Mouse (Mus musculus): ENCODE results near the gene Ugt1a6b. TPM values are rescaled to one million over a fixed set of nuclear protein-coding genes. Genes with fewer than 3 reads are reported as not detected.
"Not testable (repeated sequence)": the region's sequence is repeated elsewhere in the genome, so short reads cannot be mapped to it uniquely, and the experiment has no call there.

The Ugt1a6b gene
- total and polyA plus RNA-seq, 3 experiments, result 4.8 to 9.5 (median 6.5) TPM

DNA sequence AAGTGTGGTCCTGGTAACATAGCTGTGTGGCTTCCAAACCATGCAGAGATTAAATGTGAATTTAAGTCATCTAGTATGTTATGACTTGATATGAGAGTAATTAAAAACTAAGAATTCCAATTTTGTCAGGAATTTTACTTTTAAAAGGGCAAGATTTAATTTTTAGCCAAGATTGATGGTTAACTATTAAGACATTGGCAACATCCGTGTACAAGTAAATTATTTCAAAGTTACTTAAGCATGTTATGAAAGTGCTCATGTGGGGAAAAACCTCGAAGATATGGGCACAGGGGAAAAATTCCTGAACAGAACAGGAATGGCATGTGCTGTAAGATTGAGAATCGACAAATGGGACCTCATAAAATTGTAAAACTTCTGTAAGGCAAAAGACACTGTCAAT, 94.4 kb downstream of the Ugt1a6b start:
- no peak for DNase-seq

- no peak for DNase-seq
These were observed 96.9 kb downstream of the Ugt1a6b start for GRCm38 (mm10) chr1:88199996-88200395.

GRCm38 (mm10) chr1:88200456-88200855, 97.4 kb downstream of the Ugt1a6b start, which contains the start of gene Ugt1a2:
Ugt1a2 (plus strand) TSS chr1:88200601.
- DNase-seq, result no peak

- DNase-seq, result peak; percentile 90
These were observed 102.4 kb downstream of the Ugt1a6b start, which contains the start of gene Dnajb3 for GRCm38 (mm10) chr1:88205294-88205922. Dnajb3 (minus strand) TSS chr1:88205782.

DNA sequence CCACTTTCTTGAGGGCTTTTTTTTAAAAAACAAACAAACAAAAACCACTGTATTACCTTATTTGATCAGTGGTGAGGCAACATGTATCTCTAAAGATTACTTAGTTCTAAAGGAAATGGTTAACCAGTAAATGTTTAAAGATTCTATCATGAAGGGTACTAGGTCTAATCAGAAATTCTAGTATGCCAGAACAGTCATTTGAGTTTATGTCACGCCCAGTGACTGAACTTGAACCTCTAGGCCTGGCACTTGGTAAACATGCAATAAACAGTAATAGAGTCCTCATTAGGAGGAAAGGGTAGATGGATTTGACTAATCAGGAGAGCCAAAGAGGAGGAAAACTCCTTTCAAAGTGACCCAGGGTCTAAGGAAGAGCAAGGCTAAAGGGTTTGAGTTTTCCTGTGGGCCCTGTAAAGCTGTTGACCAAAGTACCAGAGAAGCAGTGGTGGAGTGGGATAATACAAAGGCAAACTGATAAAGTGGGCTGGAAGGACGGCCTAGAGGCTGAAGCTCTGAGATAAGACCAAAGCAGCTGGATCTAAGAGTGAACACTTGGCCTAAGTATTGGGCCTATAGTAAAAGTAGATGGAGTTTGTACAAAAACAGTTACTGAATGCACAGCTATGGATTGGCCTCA, 103.9 kb downstream of the Ugt1a6b start:
- DNase-seq, result no peak

GRCm38 (mm10) chr1:88211812-88212211, 108.8 kb downstream of the Ugt1a6b start, which contains the start of gene Ugt1a1:
Ugt1a1 (plus strand) TSS chr1:88211959.
- DNase-seq, result peak; percentile 60

GRCm38 (mm10) chr1:88212341-88213045, 109.4 kb downstream of the Ugt1a6b start:
- DNase-seq, result no peak

GRCm38 (mm10) chr1:88213061-88213460, 110.0 kb downstream of the Ugt1a6b start:
- DNase-seq, result no peak

DNA sequence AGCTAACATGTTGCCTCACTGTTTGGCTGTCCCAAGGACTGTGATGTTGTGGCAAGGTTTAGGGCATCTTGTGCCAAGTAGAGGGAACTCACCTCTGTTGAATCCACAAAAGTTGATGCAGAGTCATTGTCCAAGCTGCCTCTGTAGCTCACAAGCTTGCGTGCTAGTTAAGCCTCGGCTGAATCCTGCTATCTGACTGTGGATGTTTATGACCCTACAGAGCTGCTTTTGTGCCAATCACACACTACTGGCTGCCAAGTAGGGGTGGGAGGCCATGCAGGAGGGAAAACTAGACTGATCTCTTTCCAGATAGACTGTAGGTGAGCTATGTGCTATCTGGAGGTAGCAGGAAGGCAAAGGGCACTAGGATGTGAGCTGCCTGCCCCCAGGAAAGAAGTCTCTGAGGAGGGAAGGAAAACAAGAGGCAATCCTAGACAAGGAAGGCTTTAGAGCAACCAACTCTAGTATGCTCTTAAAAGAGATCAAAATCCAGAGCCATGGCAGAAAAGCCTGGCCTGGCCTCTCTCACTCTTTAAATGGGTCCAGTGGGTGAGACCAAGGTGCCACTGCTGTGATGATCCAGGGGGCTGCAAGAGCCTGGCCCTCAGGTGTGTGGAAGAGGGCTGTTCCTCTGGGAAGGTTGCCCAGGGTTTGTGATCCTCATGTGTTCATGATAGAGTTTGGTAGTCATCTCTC, 110.9 kb downstream of the Ugt1a6b start:
- peak; percentile 45 for DNase-seq

GRCm38 (mm10) chr1:88214462-88214952, 111.5 kb downstream of the Ugt1a6b start:
- no peak for DNase-seq

DNA sequence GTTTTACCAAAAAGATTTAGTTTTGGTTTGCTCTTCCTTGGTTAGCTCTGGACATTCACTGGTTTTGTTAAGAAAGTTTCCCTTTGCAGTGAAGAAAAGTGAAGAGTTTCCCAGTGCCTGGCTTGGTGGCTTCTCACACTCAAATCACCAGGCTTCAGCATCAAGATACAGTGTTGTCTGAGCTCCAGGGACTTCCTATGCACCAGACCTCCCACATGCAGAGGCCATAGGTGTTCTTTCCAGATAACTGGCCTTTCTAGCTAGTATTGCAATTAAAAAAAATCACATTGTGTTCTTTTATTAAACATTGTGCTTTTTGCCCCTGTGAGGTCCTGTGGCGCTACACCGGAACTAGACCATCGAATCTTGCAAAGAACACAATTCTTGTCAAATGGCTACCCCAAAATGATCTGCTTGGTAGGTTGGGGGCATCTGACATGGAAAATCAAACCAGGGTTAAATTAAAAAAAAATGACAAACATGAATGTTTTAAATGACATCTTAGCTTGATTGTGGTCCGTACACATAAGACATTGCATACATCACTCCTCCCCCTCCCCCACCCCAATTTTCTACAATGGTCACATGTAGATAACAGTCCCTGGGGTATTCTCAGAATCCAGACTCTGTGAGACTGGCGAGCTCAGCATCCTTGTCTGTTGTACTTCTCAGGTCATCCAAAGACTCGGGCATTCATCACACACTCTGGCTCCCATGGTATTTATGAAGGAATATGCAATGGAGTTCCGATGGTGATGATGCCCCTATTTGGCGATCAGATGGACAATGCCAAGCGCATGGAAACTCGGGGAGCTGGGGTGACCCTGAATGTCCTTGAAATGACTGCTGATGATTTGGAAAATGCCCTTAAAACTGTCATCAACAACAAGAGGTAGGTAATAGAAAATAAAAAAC, 112.7 kb downstream of the Ugt1a6b start:
- DNase-seq, result no peak

DNA sequence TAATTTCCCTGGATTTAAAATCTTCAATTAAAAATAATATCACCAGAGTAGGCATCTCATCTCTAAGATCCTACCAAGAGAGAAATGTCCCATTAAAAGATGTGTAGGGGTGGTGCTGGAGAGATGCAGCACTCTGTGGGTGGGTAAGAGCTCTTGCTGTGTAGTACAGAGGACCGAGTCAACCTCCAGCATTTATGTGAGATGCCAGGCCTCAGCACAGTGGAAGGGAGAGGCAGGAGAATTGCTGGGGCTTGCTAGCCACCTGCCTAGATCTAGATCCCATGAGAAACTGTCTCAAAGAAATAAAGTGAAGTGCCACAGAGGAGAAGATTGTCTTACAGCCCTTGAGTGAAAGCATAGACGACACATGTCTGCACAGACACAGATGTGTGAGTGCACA, 113.5 kb downstream of the Ugt1a6b start:
- DNase-seq, result no peak

DNA sequence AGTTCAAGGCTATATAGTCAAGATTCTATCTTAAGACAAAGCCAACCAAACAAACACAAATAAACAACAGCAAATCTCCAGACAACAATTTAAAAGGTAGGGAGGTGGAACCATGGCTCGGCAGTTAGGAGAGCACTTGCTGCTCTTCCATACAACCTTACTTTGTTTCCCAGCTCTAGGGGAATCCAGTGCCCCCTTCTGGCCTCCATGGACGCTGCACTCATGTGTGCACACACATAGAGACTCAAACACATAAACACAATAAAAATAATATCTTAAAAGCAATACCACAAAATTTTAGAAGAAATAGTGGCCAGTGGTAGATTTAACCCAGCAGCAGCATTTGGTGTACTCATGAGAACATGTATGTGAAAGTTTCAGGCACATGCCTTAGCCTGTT, 114.1 kb downstream of the Ugt1a6b start:
- DNase-seq, result no peak

GRCm38 (mm10) chr1:88217576-88217975, 114.5 kb downstream of the Ugt1a6b start:
- DNase-seq, result no peak

DNA sequence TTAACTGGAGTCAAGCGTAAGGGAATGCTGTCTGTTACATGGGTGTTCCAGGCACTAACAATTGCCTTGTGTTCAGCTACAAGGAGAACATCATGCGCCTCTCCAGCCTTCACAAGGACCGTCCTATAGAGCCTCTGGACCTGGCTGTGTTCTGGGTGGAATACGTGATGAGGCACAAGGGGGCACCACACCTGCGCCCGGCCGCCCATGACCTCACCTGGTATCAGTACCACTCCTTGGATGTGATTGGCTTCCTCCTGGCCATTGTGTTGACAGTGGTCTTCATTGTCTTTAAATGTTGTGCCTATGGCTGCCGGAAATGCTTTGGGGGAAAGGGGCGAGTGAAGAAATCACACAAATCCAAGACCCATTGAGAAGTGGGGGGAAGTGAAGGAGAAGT, 115.0 kb downstream of the Ugt1a6b start:
- DNase-seq, result no peak

DNA sequence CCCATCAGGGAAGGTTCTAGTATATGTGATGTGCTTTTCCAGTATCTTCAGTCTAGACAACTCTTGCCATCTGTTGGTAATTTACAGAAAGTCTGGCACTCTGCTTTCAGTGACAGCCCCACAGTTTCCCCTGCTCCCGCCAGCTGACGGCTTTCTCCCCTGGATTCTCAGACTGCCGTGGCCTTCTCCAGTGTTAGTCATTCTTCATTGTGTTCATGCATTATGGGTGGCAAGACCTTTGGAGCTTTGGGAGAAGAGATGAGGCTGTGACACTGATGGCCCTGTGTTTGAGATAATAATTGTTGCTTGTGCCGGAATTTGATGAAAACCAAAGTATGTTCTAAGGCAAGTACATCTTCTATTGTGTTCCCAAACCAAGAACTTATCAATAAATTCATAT, 115.5 kb downstream of the Ugt1a6b start:
- no peak for DNase-seq

- no peak for DNase-seq
These were observed 116.0 kb downstream of the Ugt1a6b start for GRCm38 (mm10) chr1:88219054-88219453.

GRCm38 (mm10) chr1:88220336-88220735, 117.3 kb downstream of the Ugt1a6b start:
- no peak for DNase-seq

GRCm38 (mm10) chr1:88222216-88222615, 119.2 kb downstream of the Ugt1a6b start:
- DNase-seq, result no peak

- DNase-seq, result not testable (repeated sequence)
These were observed 120.0 kb downstream of the Ugt1a6b start for GRCm38 (mm10) chr1:88223011-88223515.

GRCm38 (mm10) chr1:88223591-88223990, 120.5 kb downstream of the Ugt1a6b start:
- no peak for DNase-seq
